Mouse (Mus musculus) adrenal gland, adult (tissue): ENCODE measurements at regions not wholly inside any gene's neighbourhood (a gene's known extent, or its start where the extent isn't known, plus 50 kb on each side); places are given as distances from the start of the nearest gene placed in this dataset.
A peak's percentile ranks its signal among the peaks of the same experiment; 100 is the strongest.

ENCODE experiments used
- DNase-seq, 2 experiments: peaks; one replicate each; pipeline ENCODE4 v3.0.0; 2022 to 2023; ENCODE audit warnings: low spot score in 1 of 2; ENCODE audit not compliant: inconsistent age in 2 of 2

DNA sequence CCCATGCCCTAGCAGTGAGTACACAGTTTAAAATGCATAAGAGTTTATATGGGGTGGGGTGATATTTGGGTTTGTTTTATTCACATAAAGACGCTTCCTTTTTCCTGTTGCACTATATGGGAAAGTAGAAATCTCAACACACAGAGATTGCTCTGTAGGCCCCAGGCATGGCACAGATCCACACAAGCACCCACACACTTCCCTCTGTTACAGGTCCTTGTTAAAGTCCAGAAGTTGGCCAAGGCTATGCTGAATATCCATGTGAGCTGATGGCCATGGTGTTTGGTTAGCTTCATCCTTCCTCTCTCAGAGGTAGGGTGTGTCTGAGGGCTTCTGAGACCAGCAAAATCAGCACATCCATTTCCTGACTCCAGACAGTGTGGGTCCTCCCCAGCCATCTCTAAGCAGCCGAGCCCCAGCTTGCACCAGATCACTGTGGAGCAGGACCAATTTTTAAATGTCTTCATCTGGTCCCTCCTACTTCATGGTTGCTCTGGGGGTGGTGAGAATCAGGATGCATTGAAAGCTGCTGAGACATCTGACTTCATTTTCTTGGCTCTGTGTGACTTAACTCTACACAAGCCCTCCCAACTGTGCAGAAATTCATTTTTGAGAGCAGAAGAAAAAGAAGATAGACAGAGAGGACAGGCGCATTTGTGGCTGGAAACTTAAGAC, 360.3 kb upstream of the Nr3c2 start:
- DNase-seq: no peak

DNA sequence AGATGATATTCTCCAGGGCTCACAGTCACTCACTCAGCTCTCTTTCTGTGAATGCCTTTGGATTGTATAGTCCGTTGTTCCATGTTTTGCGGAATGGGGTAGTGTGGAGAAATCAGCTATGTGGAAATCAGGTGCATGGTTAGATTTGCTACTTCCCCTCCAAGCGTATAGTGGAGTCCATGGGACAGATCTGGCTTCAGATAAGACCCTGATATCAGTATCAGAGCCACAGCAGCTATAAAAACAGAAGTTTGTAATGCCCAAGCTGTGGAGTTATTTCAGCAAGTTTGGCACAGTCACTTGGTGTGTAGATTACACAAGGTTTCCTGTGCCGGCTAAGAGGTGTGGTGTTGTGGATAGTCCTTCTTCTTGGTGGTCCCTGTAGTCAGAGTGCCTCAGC, 359.6 kb upstream of the Nr3c2 start:
- no peak for DNase-seq

DNA sequence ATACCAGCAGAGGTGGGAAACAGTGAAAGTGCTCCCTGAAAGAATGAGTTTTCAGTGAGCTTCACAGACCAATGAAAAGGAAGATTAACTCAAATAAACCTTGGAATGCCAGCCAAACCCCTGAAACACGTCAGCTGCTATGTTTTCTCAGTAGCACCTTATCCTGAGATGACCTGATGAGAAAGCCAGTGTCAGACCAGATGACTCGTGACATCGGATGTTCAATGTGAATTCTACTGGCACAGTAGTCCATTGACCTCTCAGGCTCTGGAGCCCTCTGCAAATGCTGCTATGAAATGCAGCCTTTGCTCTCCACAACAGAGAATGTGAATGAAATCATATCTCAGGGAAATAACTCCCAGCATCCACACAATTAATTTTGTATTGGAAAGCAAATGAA, 358.6 kb upstream of the Nr3c2 start:
- peak; percentile 8 to 78 for DNase-seq

DNA sequence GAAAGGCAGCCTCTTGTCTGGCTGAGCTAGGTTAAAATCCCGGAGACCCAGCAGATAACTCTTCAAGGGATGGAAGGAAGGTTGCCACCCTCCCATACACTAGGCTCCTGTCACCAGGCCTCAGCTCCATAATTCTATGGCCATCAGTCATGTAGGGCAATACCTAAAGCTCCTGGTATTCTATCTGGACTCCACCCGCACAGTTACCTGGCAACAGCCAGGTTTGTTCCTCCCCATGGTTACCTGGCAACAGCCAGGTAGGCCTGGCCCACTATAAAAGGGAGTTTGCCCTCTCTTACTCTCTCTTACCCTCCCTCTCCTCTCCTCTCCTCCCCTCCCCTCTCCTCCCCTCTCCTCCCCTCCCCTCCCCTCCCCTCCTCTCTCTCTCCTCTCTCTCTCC, 347.6 kb upstream of the Nr3c2 start:
- DNase-seq: no peak

DNA sequence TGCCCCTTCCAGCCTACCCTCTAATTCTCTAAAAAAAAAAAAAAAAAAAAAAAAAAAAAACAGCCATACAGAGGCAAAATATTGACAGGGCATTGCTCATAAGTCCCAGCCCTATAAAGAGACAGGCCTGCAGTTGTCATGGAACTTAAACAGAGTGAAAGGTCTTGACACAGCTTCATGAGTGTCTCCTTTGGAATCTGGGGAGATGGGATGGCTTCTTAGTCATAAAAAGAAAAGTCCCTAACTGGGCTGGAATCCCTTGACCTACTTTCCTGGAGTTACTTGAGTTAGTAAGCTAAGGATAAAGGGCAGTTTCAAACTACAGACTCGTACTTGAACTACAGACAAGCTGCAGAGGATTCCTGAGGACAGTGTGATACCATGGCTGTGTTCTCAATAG, 297.7 kb upstream of the Nr3c2 start:
- DNase-seq: peak in 1 of 2 experiments; percentile 47

DNA sequence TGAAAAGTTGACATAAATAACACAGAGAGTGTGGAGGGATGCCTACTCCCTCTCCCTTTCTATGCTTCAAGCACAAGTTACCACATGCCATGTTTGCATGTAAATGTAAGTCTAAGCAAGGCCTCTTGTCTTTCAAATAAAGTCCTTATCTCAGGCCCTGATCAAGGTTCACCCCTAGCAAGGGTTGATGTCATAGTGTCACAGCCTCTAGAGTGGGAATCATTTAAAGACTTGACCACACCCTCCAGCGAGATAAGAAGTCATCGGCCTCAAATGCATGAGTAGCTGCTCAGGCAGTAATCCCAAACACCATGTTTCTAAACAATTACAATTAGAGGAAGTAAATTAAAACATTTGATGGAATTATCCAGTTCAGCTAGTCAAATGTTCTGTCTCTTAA, 280.5 kb upstream of the Nr3c2 start:
- no peak for DNase-seq

DNA sequence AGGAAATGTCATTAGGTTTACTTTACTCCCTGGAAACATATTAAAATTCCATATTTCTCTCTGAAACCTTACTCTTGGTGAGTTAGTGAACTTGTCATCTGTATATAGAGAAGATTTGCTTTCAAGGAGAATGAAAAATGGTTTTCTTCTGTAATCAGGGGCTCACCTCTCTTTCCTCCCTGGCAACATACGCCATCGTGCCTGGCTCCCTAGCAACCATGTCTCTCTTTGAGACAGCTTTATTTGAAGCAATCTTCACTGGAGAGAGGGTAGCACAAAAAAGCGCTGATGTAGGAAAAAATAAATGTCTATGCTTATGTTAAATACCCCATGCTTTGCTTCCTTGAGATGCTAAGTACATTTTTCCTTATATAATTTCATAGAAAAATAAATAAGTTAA, 278.4 kb upstream of the Nr3c2 start:
- no peak for DNase-seq

DNA sequence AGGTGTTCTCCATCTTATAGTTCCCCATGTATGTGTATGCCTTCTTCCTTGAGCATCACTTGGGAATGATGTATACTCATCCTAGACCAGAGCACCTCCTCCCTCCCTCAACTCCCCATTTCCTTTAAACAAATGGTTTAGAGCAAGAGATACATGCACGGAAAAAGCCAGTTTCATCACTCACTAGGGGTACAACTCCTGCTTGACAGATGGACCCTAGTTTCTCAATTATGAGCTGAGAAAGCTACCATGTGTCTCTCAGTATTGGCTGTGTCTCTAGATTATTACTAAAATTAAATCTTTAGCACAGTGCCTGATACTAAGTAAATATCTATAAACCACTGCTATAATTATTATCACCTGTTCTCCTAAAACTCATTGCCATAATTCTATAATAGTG, 266.2 kb upstream of the Nr3c2 start:
- no peak for DNase-seq
